ENCODE assay signal across 20 mouse cellular contexts in the genomic region with DNA sequence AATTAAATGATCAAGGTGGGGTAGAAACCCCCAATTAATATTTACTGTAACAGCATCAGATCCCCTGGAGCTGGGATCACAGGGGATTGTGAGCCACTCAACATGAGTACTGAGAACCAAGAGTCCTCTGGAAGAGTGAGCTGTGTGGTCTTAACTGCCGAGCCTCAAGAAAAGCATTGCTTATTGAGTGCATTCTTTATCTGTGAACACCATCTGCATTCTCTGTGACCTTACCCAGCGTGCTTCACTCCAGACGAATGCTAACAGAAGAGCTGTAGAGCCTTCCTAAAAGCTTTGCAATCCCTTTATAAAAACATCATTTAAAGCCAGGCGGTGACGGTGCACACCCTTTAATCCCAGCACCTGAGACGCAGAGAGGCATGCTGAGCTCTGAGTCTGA. TPM values are rescaled to one million over a fixed set of nuclear protein-coding genes. Genes with fewer than 3 reads are reported as not detected.
DNase-seq lines count a peak whose midpoint lies in the region; ATAC-seq and TF ChIP-seq lines count a peak whose summit lies in the region.
"Had no signal": no experiment of that assay in that cellular context is flagged by ENCODE, and none has a peak within 500 bp of the region (broad histone marks: within the 10 kb centered on the region; RNA-seq: fewer than 3 reads in every experiment).

No protein-coding gene starts in this region.

- H3K9ac ChIP-seq in liver, embryonic 11.5 days (ENCODE audit: low read depth, low read length), result no peak overlapping the region
- no peak overlapping the region for H3K9ac ChIP-seq in MEL (ENCODE audit: control insufficient read depth, low read depth, low read length, poor library complexity, severe bottlenecking)
- H3K9ac ChIP-seq: embryonic facial prominence, embryonic 12.5 days; embryonic facial prominence, embryonic 15.5 days; hindbrain, embryonic 12.5 days; hindbrain, embryonic 15.5 days had no signal

- DNase-seq in liver, embryonic 11.5 days (ENCODE audit: low spot score), result no peak
- DNase-seq in liver, result no peak
- peak; percentile 35 for DNase-seq in MEL (ENCODE audit: low read depth, low spot score)
- DNase-seq in frontal cortex, postnatal 14 days (ENCODE audit: low spot score in 2 of 2), result no peak
- no peak for DNase-seq in B cell, adult 2 months
- DNase-seq: cerebellum, adult 11 months; cerebellum, adult 2 months; cerebellum, adult 9-11 months; cerebellum, postnatal 25 days; gastrocnemius, postnatal 10 days; heart, adult 11 months had no signal

- ATAC-seq in liver, embryonic 11.5 days (replicated peaks; ENCODE audit: low FRiP score), result 0 out of 2 replicates have a peak, but pooled peaks have one; percentile 45
- peak; percentile 76 for ATAC-seq in megakaryocyte progenitor cell, adult 5-6 weeks (replicated peaks; ENCODE audit: poor library complexity)
- ATAC-seq: CD4-positive, CD25-positive, alpha-beta regulatory T cell, adult 4 months; forebrain, embryonic 14.5 days; Patski had no signal

- no peaks in the 10 kb centered on the region for H3K79me2 ChIP-seq in MEL (ENCODE audit: control insufficient read depth, insufficient read depth, low read length, poor library complexity)

- H3K27me3 ChIP-seq in liver, embryonic 11.5 days (replicated peaks; ENCODE audit: control insufficient read depth, insufficient read depth, low read length), result no peaks in the 10 kb centered on the region
- H3K27me3 ChIP-seq in MEL (ENCODE audit: control insufficient read depth in 1 of 2, insufficient read depth in 2 of 2, low read length in 2 of 2), result no peaks in the 10 kb centered on the region
- H3K27me3 ChIP-seq: embryonic facial prominence, embryonic 12.5 days; embryonic facial prominence, embryonic 15.5 days; hindbrain, embryonic 12.5 days; hindbrain, embryonic 15.5 days; Patski had no signal

- H3K4me1 ChIP-seq in liver, embryonic 11.5 days (replicated peaks; ENCODE audit: control insufficient read depth, insufficient read depth, low read length), result no peaks in the 10 kb centered on the region
- H3K4me1 ChIP-seq in MEL (ENCODE audit: control insufficient read depth in 1 of 2, insufficient read depth in 2 of 2, low read length in 2 of 2), result peaks cover 0 to 4% of the 10 kb centered on the region in 2 experiments; a peak in 1 of 4 replicates
- H3K4me1 ChIP-seq: hindbrain, embryonic 15.5 days had no signal

- no peak overlapping the region for H3K4me2 ChIP-seq in liver, embryonic 11.5 days
- H3K4me2 ChIP-seq: embryonic facial prominence, embryonic 12.5 days; embryonic facial prominence, embryonic 15.5 days; heart, embryonic 11.5 days; hindbrain, embryonic 12.5 days; hindbrain, embryonic 15.5 days had no signal

- no peaks in the 10 kb centered on the region for H3K9me3 ChIP-seq in liver, embryonic 11.5 days (ENCODE audit: control insufficient read depth, low read length)
- no peaks in the 10 kb centered on the region for H3K9me3 ChIP-seq in MEL (replicated peaks; ENCODE audit: insufficient read depth, low read length)
- H3K9me3 ChIP-seq: embryonic facial prominence, embryonic 12.5 days; embryonic facial prominence, embryonic 15.5 days; hindbrain, embryonic 12.5 days; hindbrain, embryonic 15.5 days had no signal

- no peak for TF ChIP-seq EP300 in MEL (IDR thresholded peaks at IDR 0.05; ENCODE audit: low read depth in 1 of 2, low read length in 2 of 2)

- H3K4me3 ChIP-seq in liver, embryonic 11.5 days (ENCODE audit: low read depth, low read length), result no peak overlapping the region
- H3K4me3 ChIP-seq in MEL (ENCODE audit: control insufficient read depth in 1 of 2, insufficient read depth in 1 of 2, low read depth in 2 of 2, low read length in 2 of 2), result no peak overlapping the region
- H3K4me3 ChIP-seq: embryonic facial prominence, embryonic 12.5 days; embryonic facial prominence, embryonic 15.5 days; hindbrain, embryonic 12.5 days; hindbrain, embryonic 15.5 days had no signal

- H3K27ac ChIP-seq in liver, embryonic 11.5 days (ENCODE audit: low read depth, low read length), result no peak overlapping the region
- H3K27ac ChIP-seq in MEL (ENCODE audit: control insufficient read depth, low read depth, low read length), result no peak overlapping the region
- H3K27ac ChIP-seq: embryonic facial prominence, embryonic 12.5 days; embryonic facial prominence, embryonic 15.5 days; hindbrain, embryonic 12.5 days; hindbrain, embryonic 15.5 days had no signal

- TF ChIP-seq RAD21 in MEL (IDR thresholded peaks at IDR 0.05; ENCODE audit: low read depth, low read length), result no peak

- TF ChIP-seq POLR2A in MEL (IDR thresholded peaks at IDR 0.05; ENCODE audit: control insufficient read depth in 1 of 2, insufficient read depth in 1 of 2, low read depth in 1 of 2, low read length in 2 of 2, poor library complexity in 1 of 2), result no peak

- H3K36me3 ChIP-seq in liver, embryonic 11.5 days (ENCODE audit: control insufficient read depth, insufficient read depth, low read length), result no peaks in the 10 kb centered on the region
- no peaks in the 10 kb centered on the region; a peak in 1 of 4 replicates for H3K36me3 ChIP-seq in MEL (ENCODE audit: control insufficient read depth in 1 of 2, insufficient read depth in 2 of 2, low read length in 2 of 2)
- H3K36me3 ChIP-seq: embryonic facial prominence, embryonic 12.5 days; embryonic facial prominence, embryonic 15.5 days; hindbrain, embryonic 12.5 days; hindbrain, embryonic 15.5 days had no signal

- no peak for TF ChIP-seq CTCF in MEL (IDR thresholded peaks at IDR 0.05 in 2 of 3, conservative IDR thresholded peaks at IDR 0.05 in 1 of 3; ENCODE audit: control insufficient read depth in 1 of 3, insufficient read depth in 1 of 3, low read depth in 2 of 3, low read length in 3 of 3, poor library complexity in 1 of 3, severe bottlenecking in 1 of 3)

- 71% methylated on average over 6 of the region's 6 CpGs for WGBS in liver, embryonic 11.5 days

TF ChIP-seq in MEL, 35 proteins besides CTCF, POLR2A, EP300 and RAD21:
- TF ChIP-seq GATA1 (IDR thresholded peaks at IDR 0.05; ENCODE audit: low read depth, low read length), result peak; percentile 47; the same call in 1 of the 2 replicates
- no peak for TF ChIP-seq MYC (IDR thresholded peaks at IDR 0.05; ENCODE audit: low read depth, low read length)

RNA-seq across cellular contexts. Expression of a gene that starts 42.9 kb away (rescaled TPM):
- polyA plus RNA-seq in liver, embryonic 11.5 days (2014; fragmentation: Nextera tagmentation; extraction: Ambion mirVana), result 77.1 and 85.4 TPM in 2 replicates
- 66.5 and 67.9 TPM in 2 replicates for total RNA-seq in MEL (2012; rRNA removed)
- 10 to 100 TPM; 69.4 to 79.1 TPM for polyA plus RNA-seq in MEL (2012; ENCODE audit: insufficient read depth in 1 of 2, insufficient read length in 2 of 2, low read depth in 1 of 2, low replicate concordance in 2 of 2, missing spikeins in 1 of 2)
- total RNA-seq in megakaryocyte progenitor cell, adult 5-6 weeks (2015), result 54.1 and 58.4 TPM in 2 replicates
- 61.0 and 67.1 TPM in 2 replicates for total RNA-seq in megakaryocyte progenitor cell, adult 5-6 weeks (2017)
